Mouse (Mus musculus) inflammation-experienced regulatory T-cells, adult 6 months (primary cell): ENCODE data around the gene Anapc10. TPM values are rescaled to one million over a fixed set of nuclear protein-coding genes. Genes with fewer than 3 reads are reported as not detected.
A peak's percentile ranks its signal among the peaks of the same experiment; 100 is the strongest.
"Not testable (repeated sequence)": the region's sequence is repeated elsewhere in the genome, so short reads cannot be mapped to it uniquely, and the experiment has no call there.

Source experiments
- ATAC-seq: one replicate; pipeline ENCODE4 v1.8.0; 2017
- polyA plus RNA-seq, 3 experiments: library from polyadenylated mRNA; unstranded; fragments of 100-300 nt; shearing (Covaris generic); gene quantifications; one replicate each; pipeline ENCODE4 v1.2.1; 2017

Anapc10 gene
- polyA plus RNA-seq: 10 to 100 TPM; 23.2 to 36.1 (median 27.5) TPM

- ATAC-seq: peak; percentile 96
Measured at GRCm38 (mm10) chr8:79711064-79711961, at the start of gene Anapc10, which contains the start of gene Abce1. Anapc10 (plus strand) TSS chr8:79711820. Abce1 (minus strand) TSS chr8:79711740.

- no peak for ATAC-seq
Measured at GRCm38 (mm10) chr8:79676461-79676860, 35.2 kb upstream of the Anapc10 start.

- ATAC-seq: no peak
Measured at GRCm38 (mm10) chr8:79679005-79679404, 32.6 kb upstream of the Anapc10 start.

- not testable (repeated sequence) for ATAC-seq
Measured at GRCm38 (mm10) chr8:79680083-79680482, 31.5 kb upstream of the Anapc10 start.

- ATAC-seq: peak; percentile 39
Measured at GRCm38 (mm10) chr8:79680555-79680954, 31.1 kb upstream of the Anapc10 start.

- ATAC-seq: no peak
Measured at GRCm38 (mm10) chr8:79680965-79681364, 30.7 kb upstream of the Anapc10 start.

- not testable (repeated sequence) for ATAC-seq
Measured at GRCm38 (mm10) chr8:79685927-79686326, 25.7 kb upstream of the Anapc10 start.

- ATAC-seq: no peak
Measured at GRCm38 (mm10) chr8:79692531-79692930, 19.1 kb upstream of the Anapc10 start.

GRCm38 (mm10) chr8:79706687-79707086 is 4.9 kb upstream of the Anapc10 start:
- ATAC-seq: no peak

GRCm38 (mm10) chr8:79712676-79713075 is 1.1 kb downstream of the Anapc10 start:
- ATAC-seq: no peak

- ATAC-seq: no peak
Measured at GRCm38 (mm10) chr8:79721537-79721936, 9.9 kb downstream of the Anapc10 start.

GRCm38 (mm10) chr8:79723308-79723707 is 11.7 kb downstream of the Anapc10 start:
- ATAC-seq: no peak

- ATAC-seq: peak; percentile 64
Measured at GRCm38 (mm10) chr8:79724589-79724988, 13.0 kb downstream of the Anapc10 start.

GRCm38 (mm10) chr8:79727900-79728299 is 16.3 kb downstream of the Anapc10 start:
- ATAC-seq: no peak

- peak; percentile 90 for ATAC-seq
Measured at GRCm38 (mm10) chr8:79734304-79734703, 22.7 kb downstream of the Anapc10 start.

- ATAC-seq: no peak
Measured at GRCm38 (mm10) chr8:79748171-79748570, 36.6 kb downstream of the Anapc10 start.

GRCm38 (mm10) chr8:79748591-79748990 is 37.0 kb downstream of the Anapc10 start:
- no peak for ATAC-seq

- no peak for ATAC-seq
Measured at GRCm38 (mm10) chr8:79750305-79750704, 38.7 kb downstream of the Anapc10 start.

GRCm38 (mm10) chr8:79794873-79795272 is 83.3 kb downstream of the Anapc10 start:
- ATAC-seq: not testable (repeated sequence)

GRCm38 (mm10) chr8:79796690-79797089 is 85.1 kb downstream of the Anapc10 start:
- no peak for ATAC-seq

- no peak for ATAC-seq
Measured at GRCm38 (mm10) chr8:79804499-79804898, 92.9 kb downstream of the Anapc10 start.

GRCm38 (mm10) chr8:79806971-79807370 is 95.4 kb downstream of the Anapc10 start:
- no peak for ATAC-seq

GRCm38 (mm10) chr8:79826534-79826933 is 114.9 kb downstream of the Anapc10 start:
- ATAC-seq: no peak
